Mouse (Mus musculus) midbrain, postnatal 0 days (tissue): ENCODE measurements around the gene Ptchd4. TPM values are rescaled to one million over a fixed set of nuclear protein-coding genes. Genes with fewer than 3 reads are reported as not detected.

Experiments used
- ATAC-seq: fragments of 200-750 bp; cut with Nextera tagmentation; 2 replicates; pipeline ENCODE4 v1.8.0; 2017; ENCODE audit warnings: moderate number of reproducible peaks, mild to moderate bottlenecking, moderate TSS enrichment, moderate library complexity; ENCODE audit not compliant: low FRiP score
- DNase-seq: peaks from one replicate; pipeline ENCODE4 v3.0.0-alpha.2; 2015; ENCODE audit warnings: low spot score
- H3K27ac ChIP-seq: fragments of 300-500 bp; sonication (generic); 2 replicates; pipeline ENCODE4 v1.5.1; 2014; ENCODE audit warnings: low read depth, mild to moderate bottlenecking, low read length, mixed read lengths
- H3K27me3 ChIP-seq: fragments of 300-500 bp; sonication (generic); 2 replicates; pipeline ENCODE4 v1.6.1; 2014; ENCODE audit warnings: low read length, control low read depth, mixed read lengths; ENCODE audit not compliant: insufficient read depth
- H3K36me3 ChIP-seq: fragments of 300-500 bp; sonication (generic); 2 replicates; pipeline ENCODE4 v1.6.1; 2014; ENCODE audit warnings: low read length, control low read depth, mixed read lengths; ENCODE audit not compliant: insufficient read depth
- H3K4me1 ChIP-seq: fragments of 300-500 bp; sonication (generic); 2 replicates; pipeline ENCODE4 v1.6.1; 2014; ENCODE audit warnings: mild to moderate bottlenecking, control low read depth, antibody characterized with exemption, low read length, mixed read lengths; ENCODE audit not compliant: insufficient read depth
- H3K4me2 ChIP-seq: fragments of 300-500 bp; sonication (generic); 2 replicates; pipeline ENCODE4 v1.6.1; 2014; ENCODE audit warnings: low read depth, mild to moderate bottlenecking, low read length, mixed read lengths; ENCODE audit not compliant: poor library complexity, severe bottlenecking
- H3K4me3 ChIP-seq: fragments of 300-500 bp; sonication (generic); 2 replicates; pipeline ENCODE4 v1.5.1; 2014; ENCODE audit warnings: low read depth, mild to moderate bottlenecking, low read length, moderate library complexity
- H3K9ac ChIP-seq: fragments of 300-500 bp; sonication (generic); replicated peaks from 2 replicates; pipeline ENCODE4 v1.6.1; 2014; ENCODE audit warnings: mild to moderate bottlenecking, low read length, moderate library complexity, mixed read lengths; ENCODE audit not compliant: poor library complexity, severe bottlenecking
- H3K9me3 ChIP-seq: fragments of 300-500 bp; sonication (generic); 2 replicates; pipeline ENCODE4 v1.6.1; 2016; ENCODE audit warnings: low read length, control low read depth
- CTCF ChIP-seq: IDR thresholded peaks from 2 replicates; pipeline ENCODE4 v1.5.1; 2016; ENCODE audit warnings: antibody characterized with exemption, mild to moderate bottlenecking
- WGBS: fragments of 180-500 bp; shearing (Covaris S2); extraction: QIAGEN DNeasy Blood & Tissue Kit; methylation state at CpG from one replicate; pipeline ENCODE4 v1.1.7; 2014; 5-methylcytosine and 5-hydroxymethylcytosine counted together
- polyA plus RNA-seq: library from polyadenylated mRNA; unstranded; fragments of >200 nt; fragmentation: Nextera tagmentation; extraction: Ambion mirVana; gene quantifications from 2 replicates; pipeline ENCODE4 v1.2.1, GENCODE M21; 2015
- total RNA-seq: library from RNA; depleted of rRNA; stranded (reverse); fragments of >200 nt; gene quantifications from 2 replicates; pipeline ENCODE4 v1.2.3, GENCODE M21; 2014

The Ptchd4 gene
- total and polyA plus RNA-seq, 2 experiments from 2014 or later, result 9.3 to 10.9 TPM

- DNase-seq (no peak), ATAC-seq (no peak)
- Histone ChIP-seq H3K9ac (no peak overlapping the region), H3K9me3 (no peaks in the 10 kb centered on the region), H3K36me3 (no peaks in the 10 kb centered on the region), H3K27ac (no peak overlapping the region), H3K4me3 (no peak overlapping the region), H3K4me1 (no peaks in the 10 kb centered on the region), H3K27me3 (no peaks in the 10 kb centered on the region), H3K4me2 (no peak overlapping the region)
- WGBS, result 74% methylated on average over 1 of the region's 1 CpGs
- TF ChIP-seq CTCF, result no peak
These were observed 49.0 kb downstream of the Ptchd4 start for GRCm38 (mm10) chr17:42364716-42365115.

- DNase-seq (no peak), ATAC-seq (no peak)
- Histone ChIP-seq H3K4me1 (no peaks in the 10 kb centered on the region), H3K4me2 (no peak overlapping the region), H3K9ac (no peak overlapping the region), H3K9me3 (no peaks in the 10 kb centered on the region), H3K27me3 (no peaks in the 10 kb centered on the region), H3K27ac (no peak overlapping the region), H3K36me3 (no peaks in the 10 kb centered on the region), H3K4me3 (no peak overlapping the region)
- TF ChIP-seq CTCF, result no peak
- 90% methylated on average over 4 of the region's 4 CpGs for WGBS
These were observed 59.1 kb downstream of the Ptchd4 start for GRCm38 (mm10) chr17:42374881-42375280.

GRCm38 (mm10) chr17:42393086-42393485 is 77.3 kb downstream of the Ptchd4 start:
- no peak overlapping the region for H3K4me2 ChIP-seq
- no peak for TF ChIP-seq CTCF
- H3K27me3 ChIP-seq, result no peaks in the 10 kb centered on the region
- no peak overlapping the region for H3K9ac ChIP-seq
- no peaks in the 10 kb centered on the region for H3K9me3 ChIP-seq
- H3K36me3 ChIP-seq, result no peaks in the 10 kb centered on the region
- no peaks in the 10 kb centered on the region for H3K4me1 ChIP-seq
- no peak for ATAC-seq
- no peak overlapping the region for H3K27ac ChIP-seq
- no peak for DNase-seq
- no peak overlapping the region for H3K4me3 ChIP-seq

- TF ChIP-seq CTCF, result no peak
- DNase-seq, result no peak
- 87% methylated on average over 3 of the region's 3 CpGs for WGBS
These were observed 79.6 kb downstream of the Ptchd4 start for GRCm38 (mm10) chr17:42395299-42395698.

GRCm38 (mm10) chr17:42418449-42418848 is 102.7 kb downstream of the Ptchd4 start:
- DNase-seq (no peak), ATAC-seq (no peak)
- TF ChIP-seq CTCF, result no peak
- no peaks in the 10 kb centered on the region for H3K36me3 ChIP-seq
- H3K4me2 ChIP-seq, result no peak overlapping the region
- 94% methylated on average over 1 of the region's 1 CpGs for WGBS
- H3K27ac ChIP-seq, result no peak overlapping the region
- H3K9me3 ChIP-seq, result no peaks in the 10 kb centered on the region
- H3K4me1 ChIP-seq, result no peaks in the 10 kb centered on the region
- H3K4me3 ChIP-seq, result no peak overlapping the region
- no peak overlapping the region for H3K9ac ChIP-seq
- no peaks in the 10 kb centered on the region for H3K27me3 ChIP-seq

More at GRCm38 (mm10) chr17:42395299-42395698, 79.6 kb downstream of the Ptchd4 start:
- no peaks in the 10 kb centered on the region for H3K27me3 ChIP-seq
- H3K27ac ChIP-seq, result no peak overlapping the region
- no peak overlapping the region for H3K4me3 ChIP-seq
- ATAC-seq, result no peak
- no peaks in the 10 kb centered on the region for H3K4me1 ChIP-seq
- no peaks in the 10 kb centered on the region for H3K9me3 ChIP-seq
- no peak overlapping the region for H3K9ac ChIP-seq
- no peak overlapping the region for H3K4me2 ChIP-seq
- H3K36me3 ChIP-seq, result no peaks in the 10 kb centered on the region

GRCm38 (mm10) chr17:42427961-42428360 is 112.2 kb downstream of the Ptchd4 start:
- no peaks in the 10 kb centered on the region for H3K9me3 ChIP-seq
- no peaks in the 10 kb centered on the region for H3K36me3 ChIP-seq
- no peak for TF ChIP-seq CTCF
- no peaks in the 10 kb centered on the region for H3K4me1 ChIP-seq
- WGBS, result 86% methylated on average over 1 of the region's 1 CpGs
- no peak overlapping the region for H3K4me2 ChIP-seq
- DNase-seq (no peak), ATAC-seq (no peak)
- no peak overlapping the region for H3K4me3 ChIP-seq
- H3K27me3 ChIP-seq, result no peaks in the 10 kb centered on the region
- no peak overlapping the region for H3K27ac ChIP-seq
- H3K9ac ChIP-seq, result no peak overlapping the region
